Mouse (Mus musculus): ENCODE measurements at regions not wholly inside any gene's neighbourhood (a gene's known extent, or its start where the extent isn't known, plus 50 kb on each side); places are given as distances from the start of the nearest gene placed in this dataset.

GRCm38 (mm10) chr5:90135971-90136370 lies 87.8 kb downstream of the Cox18 start:
- no peak overlapping the region for H3K4me3 ChIP-seq
- H3K9ac ChIP-seq (ENCODE audit: low read depth, low read length) = no peak overlapping the region
- H3K79me2 ChIP-seq (replicated peaks; ENCODE audit: control insufficient read depth, insufficient read depth, low read length) = no peaks in the 10 kb centered on the region
- H3K4me1 ChIP-seq (ENCODE audit: control insufficient read depth, insufficient read depth, low read length) = no peaks in the 10 kb centered on the region
- no peak overlapping the region for H3K27ac ChIP-seq
- no peaks in the 10 kb centered on the region for H3K36me3 ChIP-seq (ENCODE audit: control insufficient read depth, insufficient read depth, low read length)
- intact Hi-C loops (cut with DNase I) = no loop called here
- H3K27me3 ChIP-seq (ENCODE audit: control insufficient read depth, insufficient read depth, low read length) = no peaks in the 10 kb centered on the region
- no peak for DNase-seq
- 53% methylated on average over 7 of the region's 7 CpGs for WGBS
- TF ChIP-seq POLR2A (IDR thresholded peaks at IDR 0.05; ENCODE audit: insufficient read depth, low read depth, low read length) (no peak), CTCF (IDR thresholded peaks at IDR 0.05) (no peak), EP300 (IDR thresholded peaks at IDR 0.05; ENCODE audit: insufficient read depth, low read depth, low read length) (no peak)

GRCm38 (mm10) chr5:90107036-90107435 lies 116.8 kb downstream of the Cox18 start:
- Histone ChIP-seq H3K36me3 (ENCODE audit: control insufficient read depth, insufficient read depth, low read length) (no peaks in the 10 kb centered on the region), H3K79me2 (replicated peaks; ENCODE audit: control insufficient read depth, insufficient read depth, low read length) (no peaks in the 10 kb centered on the region), H3K9ac (ENCODE audit: low read depth, low read length) (no peak overlapping the region), H3K4me1 (ENCODE audit: control insufficient read depth, insufficient read depth, low read length) (no peaks in the 10 kb centered on the region; the same call in 1 of the 2 replicates), H3K27me3 (ENCODE audit: control insufficient read depth, insufficient read depth, low read length) (no peaks in the 10 kb centered on the region), H3K27ac (no peak overlapping the region), H3K4me3 (no peak overlapping the region)
- TF ChIP-seq POLR2A (IDR thresholded peaks at IDR 0.05; ENCODE audit: insufficient read depth, low read depth, low read length) = no peak
- no peak for TF ChIP-seq CTCF (IDR thresholded peaks at IDR 0.05)
- intact Hi-C loops (cut with DNase I) = loop anchor here (10.0 kb wide), 1 partner anchor 88 kb away; no protein-coding TSS in a partner anchor
- 55% methylated on average over 1 of the region's 1 CpGs for WGBS
- peak in 1 of 2 experiments; percentile 19 for DNase-seq

- H3K27me3 ChIP-seq (ENCODE audit: control insufficient read depth, insufficient read depth, low read length) = no peaks in the 10 kb centered on the region
- H3K36me3 ChIP-seq (ENCODE audit: control insufficient read depth, insufficient read depth, low read length) = no peaks in the 10 kb centered on the region
- H3K4me3 ChIP-seq = no peak overlapping the region
- no peaks in the 10 kb centered on the region; the same call in 1 of the 2 replicates for H3K4me1 ChIP-seq (ENCODE audit: control insufficient read depth, insufficient read depth, low read length)
- H3K79me2 ChIP-seq (replicated peaks; ENCODE audit: control insufficient read depth, insufficient read depth, low read length) = no peaks in the 10 kb centered on the region
- intact Hi-C loops (cut with DNase I) = loop anchor here (10.0 kb wide), 1 partner anchor 90 kb away; no protein-coding TSS in a partner anchor
- no peak overlapping the region for H3K27ac ChIP-seq
- no peak for DNase-seq
- no peak for TF ChIP-seq CTCF (IDR thresholded peaks at IDR 0.05)
- no peak for TF ChIP-seq POLR2A (IDR thresholded peaks at IDR 0.05; ENCODE audit: insufficient read depth, low read depth, low read length)
- TF ChIP-seq EP300 (IDR thresholded peaks at IDR 0.05; ENCODE audit: insufficient read depth, low read depth, low read length) = no peak
- no peak overlapping the region for H3K9ac ChIP-seq (ENCODE audit: low read depth, low read length)
- 34% methylated on average over 7 of the region's 7 CpGs for WGBS
These were observed 119.1 kb downstream of the Cox18 start for GRCm38 (mm10) chr5:90104672-90105071.

GRCm38 (mm10) chr5:90088541-90088940 lies 135.3 kb downstream of the Cox18 start:
- intact Hi-C loops (cut with DNase I) = no loop called here
- no peak for DNase-seq
- Histone ChIP-seq H3K79me2 (replicated peaks; ENCODE audit: control insufficient read depth, insufficient read depth, low read length) (no peaks in the 10 kb centered on the region), H3K27me3 (ENCODE audit: control insufficient read depth, insufficient read depth, low read length) (no peaks in the 10 kb centered on the region), H3K27ac (no peak overlapping the region), H3K9ac (ENCODE audit: low read depth, low read length) (no peak overlapping the region), H3K4me1 (ENCODE audit: control insufficient read depth, insufficient read depth, low read length) (no peaks in the 10 kb centered on the region), H3K36me3 (ENCODE audit: control insufficient read depth, insufficient read depth, low read length) (no peaks in the 10 kb centered on the region), H3K4me3 (no peak overlapping the region)
- WGBS = 74% methylated on average over 7 of the region's 7 CpGs
- no peak for TF ChIP-seq CTCF (IDR thresholded peaks at IDR 0.05)
- TF ChIP-seq EP300 (IDR thresholded peaks at IDR 0.05; ENCODE audit: insufficient read depth, low read depth, low read length) = no peak
- TF ChIP-seq POLR2A (IDR thresholded peaks at IDR 0.05; ENCODE audit: insufficient read depth, low read depth, low read length) = no peak

- 64% methylated on average over 6 of the region's 6 CpGs for WGBS
- Histone ChIP-seq H3K4me3 (no peak overlapping the region), H3K36me3 (ENCODE audit: control insufficient read depth, insufficient read depth, low read length) (no peaks in the 10 kb centered on the region), H3K9ac (ENCODE audit: low read depth, low read length) (no peak overlapping the region), H3K79me2 (replicated peaks; ENCODE audit: control insufficient read depth, insufficient read depth, low read length) (no peaks in the 10 kb centered on the region), H3K27ac (no peak overlapping the region), H3K27me3 (ENCODE audit: control insufficient read depth, insufficient read depth, low read length) (no peaks in the 10 kb centered on the region), H3K4me1 (ENCODE audit: control insufficient read depth, insufficient read depth, low read length) (no peaks in the 10 kb centered on the region)
- intact Hi-C loops (cut with DNase I) = no loop called here
- DNase-seq = no peak
- TF ChIP-seq POLR2A (IDR thresholded peaks at IDR 0.05; ENCODE audit: insufficient read depth, low read depth, low read length) (no peak), CTCF (IDR thresholded peaks at IDR 0.05) (no peak), EP300 (IDR thresholded peaks at IDR 0.05; ENCODE audit: insufficient read depth, low read depth, low read length) (no peak)
These were observed 137.3 kb downstream of the Cox18 start for GRCm38 (mm10) chr5:90086491-90086890.

GRCm38 (mm10) chr5:90077025-90077536 lies 146.7 kb downstream of the Cox18 start:
- TF ChIP-seq EP300 (IDR thresholded peaks at IDR 0.05; ENCODE audit: insufficient read depth, low read depth, low read length) (no peak), POLR2A (IDR thresholded peaks at IDR 0.05; ENCODE audit: insufficient read depth, low read depth, low read length) (no peak), CTCF (IDR thresholded peaks at IDR 0.05) (no peak)
- WGBS = 76% methylated on average over 6 of the region's 6 CpGs

More at GRCm38 (mm10) chr5:90077025-90077536, 146.7 kb downstream of the Cox18 start:
- H3K9ac ChIP-seq (ENCODE audit: low read depth, low read length) = no peak overlapping the region
- intact Hi-C loops (cut with DNase I) = no loop called here
- H3K27ac ChIP-seq = no peak overlapping the region
- no peaks in the 10 kb centered on the region for H3K27me3 ChIP-seq (ENCODE audit: control insufficient read depth, insufficient read depth, low read length)
- no peaks in the 10 kb centered on the region for H3K79me2 ChIP-seq (replicated peaks; ENCODE audit: control insufficient read depth, insufficient read depth, low read length)
- no peak overlapping the region for H3K4me3 ChIP-seq
- DNase-seq = no peak
- H3K4me1 ChIP-seq (ENCODE audit: control insufficient read depth, insufficient read depth, low read length) = no peaks in the 10 kb centered on the region
- H3K36me3 ChIP-seq (ENCODE audit: control insufficient read depth, insufficient read depth, low read length) = no peaks in the 10 kb centered on the region

All from heart, adult 2 months (tissue).